Mouse (Mus musculus) ovary, postnatal 36 days (tissue): ENCODE results near the gene Slc24a1.
"Not testable (repeated sequence)": the region's sequence is repeated elsewhere in the genome, so short reads cannot be mapped to it uniquely, and the experiment has no call there.

Experiments used
- DNase-seq: peaks from one replicate; pipeline ENCODE4 v3.0.0; 2022; ENCODE audit warnings: low spot score, mixed read lengths

The Slc24a1 gene

DNA sequence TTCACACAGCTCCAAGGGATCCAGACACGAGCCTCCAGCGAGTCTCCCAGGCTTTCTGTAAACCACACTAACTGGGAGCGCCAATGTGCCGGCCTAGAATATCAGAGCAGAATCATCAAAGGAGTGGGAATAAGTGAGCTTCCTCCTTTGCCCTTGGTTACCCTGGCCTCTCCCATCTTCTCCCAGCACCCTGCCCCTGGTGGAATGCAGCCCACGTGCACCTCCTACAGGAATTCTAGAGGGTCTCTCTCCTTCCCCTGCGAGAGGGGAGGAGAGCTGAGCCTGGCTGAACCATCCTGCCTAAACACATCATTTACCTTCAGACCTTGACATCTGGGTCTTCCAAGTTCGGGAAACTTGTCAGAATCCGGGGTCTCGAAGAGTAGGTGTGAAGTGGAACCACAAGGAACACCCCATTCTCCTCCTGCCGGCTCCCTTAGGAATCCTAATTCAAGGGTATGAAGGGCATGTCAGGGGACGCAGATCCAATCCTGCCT is at the start of gene Slc24a1:
Slc24a1 (minus strand) TSS at position 447 of the 497 bp plus-strand sequence.
- no peak for DNase-seq

DNA sequence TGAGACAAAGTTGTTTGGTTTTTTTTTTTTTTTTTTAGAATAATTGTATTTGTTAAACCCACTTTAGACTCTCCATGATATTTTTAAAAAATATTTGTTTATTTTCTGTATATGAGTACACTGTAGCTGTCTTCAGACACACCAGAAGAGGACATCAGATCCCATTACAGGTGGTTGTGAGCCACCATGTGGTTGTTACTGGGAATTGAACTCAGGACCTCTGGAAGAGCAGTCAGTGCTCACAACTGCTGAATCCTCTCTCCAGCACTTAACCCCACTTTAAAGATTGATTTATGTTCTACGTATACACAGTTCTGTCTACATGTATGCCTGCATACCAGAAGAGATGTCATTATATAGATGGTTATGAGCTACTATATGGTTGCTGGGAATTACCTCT is 44.1 kb upstream of the Slc24a1 start:
- DNase-seq, result not testable (repeated sequence)

GRCm38 (mm10) chr9:64990291-64990690 is 38.9 kb upstream of the Slc24a1 start:
- no peak for DNase-seq

DNA sequence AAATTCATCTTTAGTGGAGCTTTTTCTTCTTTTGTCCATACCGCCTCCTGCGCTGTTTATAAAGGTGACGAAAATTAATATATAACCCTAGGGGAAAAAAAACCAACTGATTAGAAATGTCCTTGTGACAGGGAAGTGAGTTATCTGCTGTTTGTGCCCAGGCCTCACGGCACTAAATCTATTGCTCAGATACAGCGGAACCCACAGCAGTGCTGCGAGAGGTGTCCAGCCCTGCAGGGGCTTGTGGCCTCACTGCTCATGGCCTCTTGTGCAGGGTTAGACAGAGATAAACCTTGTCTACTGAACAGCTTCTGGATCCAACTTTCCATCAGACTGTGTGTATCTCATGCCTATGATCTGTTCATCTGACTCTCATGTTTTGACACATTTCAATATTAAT is 37.0 kb upstream of the Slc24a1 start:
- DNase-seq, result no peak

GRCm38 (mm10) chr9:64987651-64988050 is 36.2 kb upstream of the Slc24a1 start:
- no peak for DNase-seq

DNA sequence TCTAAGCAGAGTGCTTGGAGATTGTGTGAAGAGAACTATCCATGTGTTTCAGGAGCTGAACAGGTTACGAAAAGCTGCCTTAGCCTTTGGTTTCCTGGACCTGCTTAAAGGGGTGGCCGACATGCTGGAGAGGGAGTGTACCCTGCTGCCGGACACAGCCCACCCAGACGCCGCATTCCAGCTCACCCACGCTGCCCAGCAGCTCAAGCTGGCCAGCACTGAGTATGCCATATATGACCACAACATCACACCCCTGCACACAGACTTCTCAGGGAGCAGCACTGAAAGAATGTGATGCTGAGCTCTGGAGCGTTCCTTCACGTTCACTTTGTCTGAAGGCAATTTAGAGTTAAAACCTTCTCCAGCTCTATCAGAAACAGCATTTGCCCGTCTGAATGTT is 34.4 kb upstream of the Slc24a1 start:
- no peak for DNase-seq

- DNase-seq, result no peak
These were observed 33.8 kb upstream of the Slc24a1 start for GRCm38 (mm10) chr9:64985037-64985794.

DNA sequence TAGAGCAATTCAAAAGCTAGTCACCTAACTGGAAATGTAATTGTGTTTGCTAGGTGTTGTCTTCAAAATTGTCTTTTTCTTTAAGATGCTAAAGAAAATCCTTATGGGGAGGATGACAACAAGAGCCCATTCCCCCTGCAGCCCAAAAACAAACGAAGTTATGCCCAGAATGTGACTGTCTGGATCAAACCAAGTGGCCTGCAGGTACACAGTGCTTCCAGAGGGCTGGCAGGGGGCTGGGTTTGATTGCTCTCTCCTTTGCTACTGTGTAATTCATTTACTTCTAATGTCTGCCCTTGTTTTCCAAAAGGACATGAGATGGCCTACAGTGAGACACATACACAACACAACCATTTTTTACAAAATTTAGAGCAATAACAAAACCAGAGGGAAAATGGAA is 30.5 kb upstream of the Slc24a1 start:
- DNase-seq, result no peak

GRCm38 (mm10) chr9:64980548-64980947 is 29.1 kb upstream of the Slc24a1 start:
- DNase-seq, result no peak

DNA sequence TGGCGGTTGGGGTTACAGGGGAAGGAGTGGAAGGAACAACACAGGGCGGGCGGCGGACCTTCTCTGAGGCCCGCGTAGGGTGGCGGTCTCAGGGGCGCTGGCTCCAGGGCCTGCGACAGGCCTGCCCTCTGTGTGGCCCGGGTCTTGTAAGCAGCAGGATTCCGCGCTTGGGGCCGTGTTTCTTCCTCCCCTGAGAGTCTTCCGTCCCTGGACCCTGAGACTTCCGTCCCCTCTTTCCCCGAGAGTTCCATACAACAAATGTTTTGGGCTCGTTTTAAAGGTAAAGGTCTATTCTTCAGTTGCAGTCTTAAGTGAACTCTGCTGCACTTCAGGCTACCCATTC is 9.5 kb upstream of the Slc24a1 start:
- no peak for DNase-seq

DNA sequence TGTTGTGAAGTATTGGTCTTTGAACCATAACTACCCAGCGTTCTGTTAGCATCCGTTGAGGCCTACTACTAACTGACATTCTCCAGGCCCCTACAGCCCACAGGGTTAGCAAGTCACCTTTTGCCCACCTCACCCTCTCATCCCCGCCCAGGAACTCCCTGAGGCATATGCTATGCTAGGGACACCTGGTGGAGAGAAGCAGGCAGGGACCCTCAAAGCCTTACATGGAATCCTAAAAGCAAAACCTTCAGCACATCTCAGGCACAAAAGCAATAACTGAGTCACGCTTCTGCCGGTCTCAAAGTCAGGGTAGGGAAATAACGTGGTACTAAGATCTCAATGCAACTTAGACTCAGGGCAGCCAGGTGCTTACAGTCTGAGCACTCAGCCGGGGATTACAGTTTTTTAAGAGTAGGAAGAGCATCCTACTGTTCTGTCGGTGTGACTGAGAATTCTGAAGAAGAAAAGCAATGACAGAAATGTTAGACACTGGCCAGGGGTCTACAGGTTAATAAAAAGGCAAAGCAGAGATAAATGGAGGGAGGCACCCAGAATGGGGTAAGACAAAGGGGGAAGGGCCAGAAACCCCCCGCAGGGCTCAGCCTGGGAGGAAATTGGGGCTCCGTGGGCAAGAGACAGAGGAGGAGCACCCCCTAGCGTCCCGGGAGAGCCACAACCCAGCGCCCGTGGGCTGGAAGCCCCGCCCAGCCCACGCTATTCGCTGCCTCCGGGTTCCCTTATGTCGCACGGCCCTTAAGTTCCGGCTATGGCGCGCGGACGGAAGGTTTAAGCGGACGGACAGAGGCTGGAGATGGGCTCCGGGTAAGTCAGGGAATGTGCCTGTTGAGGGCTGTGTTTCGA is 8.9 kb upstream of the Slc24a1 start, which contains the start of gene Ints14:
Ints14 (plus strand) TSS at position 789 of the 861 bp plus-strand sequence.
- DNase-seq, result peak; percentile 97

DNA sequence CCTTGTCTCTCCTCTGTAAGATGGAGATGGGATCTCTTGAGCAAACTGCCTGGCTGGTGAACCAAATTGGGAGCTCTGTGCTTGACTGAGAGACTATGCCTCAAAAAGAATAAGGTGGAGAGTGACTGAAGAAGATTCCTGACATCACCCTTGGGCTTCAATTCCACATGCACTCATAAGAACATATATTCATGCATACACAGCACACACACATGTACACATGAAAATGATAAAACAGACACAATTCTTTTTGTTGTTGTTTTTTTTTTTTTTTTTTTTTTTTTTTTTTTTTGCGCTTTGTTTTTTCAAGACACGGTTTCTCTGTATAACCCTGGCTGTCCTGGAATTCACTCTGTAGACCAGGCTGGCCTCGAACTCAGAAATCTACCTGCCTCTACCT is 5.9 kb upstream of the Slc24a1 start:
- DNase-seq, result no peak

- no peak for DNase-seq
These were observed 4.9 kb upstream of the Slc24a1 start for GRCm38 (mm10) chr9:64956337-64956736.

- no peak for DNase-seq
These were observed 1.8 kb upstream of the Slc24a1 start for GRCm38 (mm10) chr9:64953190-64953589.

- DNase-seq, result no peak
These were observed 648 bp upstream of the Slc24a1 start for GRCm38 (mm10) chr9:64952055-64952454.

DNA sequence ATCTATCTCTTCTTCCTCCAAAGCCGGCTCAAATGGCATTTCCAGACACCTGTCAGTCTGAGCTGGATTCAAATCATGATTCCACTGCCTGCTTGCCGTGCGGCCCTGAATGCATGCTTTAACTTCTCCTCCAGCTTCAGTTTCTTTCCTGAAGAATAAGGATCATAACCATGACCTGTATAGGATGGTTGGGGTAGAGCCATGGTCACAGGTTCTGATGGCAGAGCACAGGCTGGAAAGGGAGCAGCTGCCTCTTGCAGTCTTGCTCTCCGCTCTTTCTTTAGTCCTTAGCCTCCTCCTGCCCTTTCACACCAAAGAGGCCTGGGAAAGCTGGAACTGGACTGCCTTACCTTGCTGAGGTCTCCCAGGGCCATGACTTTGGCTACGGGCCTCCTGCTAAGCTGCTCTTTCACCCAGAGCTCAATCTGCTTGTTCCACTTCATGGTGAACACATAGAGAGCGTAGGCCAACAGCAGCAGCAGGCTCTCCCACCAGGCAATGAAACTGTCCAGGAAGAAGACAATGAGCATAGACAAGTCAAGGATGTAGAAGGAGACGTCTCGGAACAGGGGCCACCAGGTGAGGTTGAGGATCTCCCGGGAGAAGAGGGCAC is 3.8 kb downstream of the Slc24a1 start:
- no peak for DNase-seq

DNA sequence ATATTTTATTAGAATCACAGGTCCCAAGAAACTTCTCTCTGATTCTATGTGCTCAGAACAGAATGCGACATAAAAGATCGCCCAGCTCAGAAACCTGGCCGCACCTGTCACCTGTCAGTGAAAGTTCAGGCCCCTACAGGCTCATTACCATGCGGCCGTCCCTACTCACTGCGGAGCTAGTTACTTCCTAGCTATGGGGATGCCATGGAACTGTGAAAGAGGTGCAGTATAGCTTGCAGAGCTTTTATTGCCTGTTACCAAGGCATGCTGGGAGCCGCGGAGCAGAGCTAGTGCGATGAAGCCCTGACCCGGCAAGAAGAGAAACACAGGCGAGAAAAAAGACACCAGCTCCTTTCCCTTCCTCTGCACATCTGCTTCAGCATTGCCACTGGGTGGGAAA is 7.4 kb downstream of the Slc24a1 start:
- no peak for DNase-seq

GRCm38 (mm10) chr9:64941650-64942049 is 9.8 kb downstream of the Slc24a1 start:
- no peak for DNase-seq

DNA sequence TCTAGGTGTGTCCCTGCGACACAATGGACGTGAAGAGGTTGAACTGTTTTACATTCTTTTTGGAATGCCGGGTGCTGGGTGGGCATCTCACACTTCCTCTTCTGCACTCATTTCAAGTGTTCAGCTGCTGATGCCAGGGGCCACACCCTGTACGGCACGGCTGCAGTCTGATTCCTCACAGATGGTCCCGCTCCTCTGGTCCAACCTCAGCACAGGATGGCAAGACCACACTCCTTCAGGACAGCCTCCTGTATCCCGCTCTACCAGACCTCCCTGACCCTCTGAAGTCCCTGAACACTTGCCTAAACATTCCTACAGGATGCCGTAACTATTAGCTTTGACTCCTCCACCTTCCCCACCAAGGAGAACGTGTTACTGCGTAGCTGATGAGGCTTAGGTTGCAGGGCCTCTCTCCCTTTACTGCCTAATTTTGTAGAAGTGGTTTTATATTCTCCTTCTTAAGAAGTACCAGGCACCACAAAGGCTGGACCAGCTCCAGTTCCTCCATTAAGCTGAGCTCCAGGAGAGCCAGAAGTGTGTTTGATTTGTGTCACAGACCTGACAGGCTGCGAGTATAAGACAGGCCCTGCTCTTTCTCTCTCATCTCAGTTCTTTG is 10.6 kb downstream of the Slc24a1 start:
- no peak for DNase-seq

- no peak for DNase-seq
These were observed 11.6 kb downstream of the Slc24a1 start for GRCm38 (mm10) chr9:64939790-64940189.

- DNase-seq, result no peak
These were observed 12.1 kb downstream of the Slc24a1 start for GRCm38 (mm10) chr9:64939281-64939680.

DNA sequence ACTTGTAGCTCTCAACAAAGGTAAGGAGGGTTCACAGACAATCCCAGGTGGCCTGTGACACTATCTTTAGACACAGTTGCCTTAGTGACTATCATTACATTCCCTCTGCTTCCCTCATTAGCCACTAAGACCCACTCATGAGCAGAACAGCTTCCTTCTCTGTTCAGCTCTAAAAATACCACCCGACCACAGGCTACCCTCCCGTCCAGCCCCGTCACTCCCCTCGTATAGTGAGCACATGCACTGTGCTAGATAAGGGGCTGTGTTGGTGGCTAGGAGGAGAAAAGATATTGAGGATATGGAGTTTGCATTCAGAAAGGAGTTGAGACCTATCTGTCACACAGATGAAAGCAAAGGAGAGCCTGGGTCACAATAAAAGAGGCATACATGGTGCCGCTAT is 12.9 kb downstream of the Slc24a1 start:
- DNase-seq, result no peak
